Mouse (Mus musculus) intestine, postnatal 0 days (tissue): ENCODE data around the gene Cyp2t4. TPM values are rescaled to one million over a fixed set of nuclear protein-coding genes. Genes with fewer than 3 reads are reported as not detected.

Experiments used
- ATAC-seq: fragments of 200-750 bp; cut with Nextera tagmentation; 2 replicates; pipeline ENCODE4 v1.8.0; 2017; ENCODE audit warnings: mild to moderate bottlenecking, moderate TSS enrichment, moderate library complexity
- H3K27ac ChIP-seq: fragments of 300-500 bp; sonication (generic); 2 replicates; pipeline ENCODE4 v1.5.1; 2014; ENCODE audit warnings: mild to moderate bottlenecking, low read depth, low read length, moderate library complexity
- H3K27me3 ChIP-seq: fragments of 300-500 bp; sonication (generic); replicated peaks from 2 replicates; pipeline ENCODE4 v1.6.1; 2014; ENCODE audit warnings: low read length, mixed read lengths; ENCODE audit not compliant: control insufficient read depth, insufficient read depth
- H3K36me3 ChIP-seq: fragments of 300-500 bp; sonication (generic); 2 replicates; pipeline ENCODE4 v1.6.1; 2014; ENCODE audit warnings: mild to moderate bottlenecking, moderate library complexity; ENCODE audit not compliant: control insufficient read depth, insufficient read depth
- H3K4me1 ChIP-seq: fragments of 300-500 bp; sonication (generic); replicated peaks from 2 replicates; pipeline ENCODE4 v1.6.1; 2014; ENCODE audit warnings: antibody characterized with exemption, low read length, mixed read lengths; ENCODE audit not compliant: control insufficient read depth, insufficient read depth
- H3K4me2 ChIP-seq: fragments of 300-500 bp; sonication (generic); replicated peaks from 2 replicates; pipeline ENCODE4 v1.6.1; 2014; ENCODE audit warnings: low read depth, mild to moderate bottlenecking, moderate library complexity
- H3K4me3 ChIP-seq: fragments of 300-500 bp; sonication (generic); 2 replicates; pipeline ENCODE4 v1.5.1; 2014; ENCODE audit warnings: low read depth, low read length
- H3K9ac ChIP-seq: fragments of 300-500 bp; sonication (generic); 2 replicates; pipeline ENCODE4 v1.6.1; 2014; ENCODE audit warnings: mild to moderate bottlenecking, low read depth, low read length
- H3K9me3 ChIP-seq: fragments of 300-500 bp; sonication (generic); 2 replicates; pipeline ENCODE4 v1.6.1; 2016; ENCODE audit warnings: mixed run types; ENCODE audit not compliant: control insufficient read depth
- CTCF ChIP-seq: sonication (generic); IDR thresholded peaks from 2 replicates; pipeline ENCODE4 v1.5.1; 2016; ENCODE audit warnings: low read depth, mild to moderate bottlenecking, control low read depth, antibody characterized with exemption, moderate library complexity
- WGBS: fragments of 180-500 bp; shearing (Covaris S2); extraction: QIAGEN DNeasy Blood & Tissue Kit; methylation state at CpG from one replicate; pipeline ENCODE4 v1.1.7; 2014; 5-methylcytosine and 5-hydroxymethylcytosine counted together
- polyA plus RNA-seq: library from polyadenylated mRNA; unstranded; fragments of >200 nt; fragmentation: Nextera tagmentation; extraction: Ambion mirVana; gene quantifications from 2 replicates; pipeline ENCODE4 v1.2.1, GENCODE M21; 2015

The Cyp2t4 gene
- polyA plus RNA-seq, 1 experiment from 2014 or later, result not detected

DNA sequence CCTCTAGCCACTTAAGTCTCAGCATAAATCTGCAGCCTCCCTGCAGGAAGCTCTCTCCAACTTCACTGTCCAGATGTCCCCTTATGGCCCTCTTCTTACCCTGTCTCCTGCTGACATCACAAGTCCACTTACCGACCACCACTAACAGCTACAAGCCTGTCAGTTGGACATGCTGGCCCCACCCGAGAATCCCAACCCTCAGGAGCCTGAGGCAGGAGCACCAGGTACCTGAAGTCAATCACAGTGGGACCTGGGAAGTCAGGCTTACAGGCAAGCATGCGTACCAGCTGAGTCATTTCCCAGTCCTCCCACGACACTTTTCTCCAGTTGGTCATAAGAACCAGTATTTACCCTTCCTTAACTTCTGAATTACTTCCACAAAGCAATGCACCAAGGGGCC lies 40.2 kb downstream of the Cyp2t4 start:
- no peaks in the 10 kb centered on the region for H3K9me3 ChIP-seq
- no peak overlapping the region for H3K9ac ChIP-seq
- no peak for ATAC-seq
- no peaks in the 10 kb centered on the region for H3K27me3 ChIP-seq
- H3K4me2 ChIP-seq, result no peak overlapping the region
- peaks cover 4% of the 10 kb centered on the region; the same call in 1 of the 2 replicates for H3K4me1 ChIP-seq
- no peak overlapping the region for H3K4me3 ChIP-seq
- WGBS, result 65% methylated on average over 4 of the region's 4 CpGs
- TF ChIP-seq CTCF, result no peak
- H3K36me3 ChIP-seq, result peaks cover 49% of the 10 kb centered on the region
- H3K27ac ChIP-seq, result no peak overlapping the region; the same call in 1 of the 2 replicates

DNA sequence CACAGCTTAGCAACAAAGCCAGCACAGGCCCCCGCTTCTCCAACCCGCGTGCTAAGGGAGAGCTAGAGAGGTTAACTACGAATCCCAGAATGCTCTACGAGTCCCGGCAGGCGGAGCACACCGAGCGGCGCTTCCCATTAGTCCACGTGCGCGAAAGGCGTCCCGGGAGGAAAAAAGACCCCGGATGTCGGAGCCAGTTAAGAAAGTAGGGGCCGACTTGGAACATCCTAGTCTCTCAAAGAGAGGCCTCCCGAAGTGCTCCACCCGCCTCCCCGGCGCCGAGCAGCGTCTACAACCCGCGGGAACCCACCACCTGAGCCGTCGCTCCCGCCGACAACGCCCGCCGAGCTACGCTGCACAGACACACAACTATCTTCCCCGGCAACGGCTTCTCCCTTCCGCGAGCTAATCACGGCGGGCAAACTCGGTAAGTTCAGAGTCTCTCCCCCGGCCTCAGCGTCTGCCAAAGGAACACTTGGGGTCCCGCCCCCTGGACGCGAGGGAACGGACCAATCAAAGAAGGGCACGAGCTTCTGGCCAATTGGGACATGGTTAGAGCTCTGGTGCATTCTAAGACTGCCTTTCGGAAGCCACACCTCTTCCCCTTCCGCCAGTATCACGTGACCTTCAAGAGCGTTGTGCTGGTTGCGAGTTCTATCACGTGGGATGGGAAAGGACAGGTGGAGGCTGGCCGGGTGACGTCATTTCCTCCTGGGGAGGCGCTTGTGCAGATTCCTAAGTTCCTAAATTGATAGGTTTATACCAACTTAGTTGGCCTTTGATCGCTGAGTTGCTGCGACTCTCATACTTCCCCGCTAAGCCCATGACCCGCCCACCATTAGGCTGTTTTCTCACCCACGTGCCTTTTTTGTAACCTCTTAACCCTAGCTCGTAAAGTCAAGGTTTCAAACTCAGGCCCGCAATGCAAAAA lies 42.4 kb downstream of the Cyp2t4 start, which contains the start of the genes BC024978 and Snrpa:
Gene BC024978 (plus strand): TSS at position 101 of the 931 bp plus-strand sequence.
Gene Snrpa (minus strand): TSS at position 591 of the 931 bp plus-strand sequence.
- Histone ChIP-seq H3K9me3 (no peaks in the 10 kb centered on the region), H3K4me2 (peak within 1 kb of the TSS; percentile 74), H3K27ac (peak within 1 kb of the TSS; percentile 100), H3K9ac (peak within 1 kb of the TSS; percentile 85), H3K36me3 (peaks cover 29% of the 10 kb centered on the region), H3K4me1 (peaks cover 4% of the 10 kb centered on the region; the same call in 1 of the 2 replicates), H3K27me3 (no peaks in the 10 kb centered on the region), H3K4me3 (peak within 1 kb of the TSS; percentile 85)
- WGBS, result under 1% methylated on average over 64 of the region's 64 CpGs
- peak; percentile 99 for ATAC-seq
- TF ChIP-seq CTCF, result no peak

DNA sequence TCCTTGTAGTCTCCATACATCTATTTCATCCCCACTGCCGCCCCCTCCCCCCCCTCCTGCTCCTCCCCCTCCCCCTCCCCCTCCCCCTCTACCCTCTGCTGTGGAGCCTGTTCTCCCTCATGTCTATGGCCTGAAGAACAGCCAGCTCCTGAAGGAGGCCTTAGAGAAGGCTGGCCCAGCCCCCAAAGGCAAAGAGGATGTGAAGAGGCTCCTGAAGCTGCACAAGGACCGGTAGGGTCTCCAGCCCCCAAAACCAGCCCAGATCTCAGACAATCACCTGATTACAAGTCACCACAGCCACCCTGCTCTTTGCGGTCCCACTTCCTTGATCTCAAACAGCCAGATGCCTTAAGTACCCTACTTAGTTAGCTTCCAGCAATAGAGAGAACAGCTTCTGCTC lies 43.6 kb downstream of the Cyp2t4 start:
- no peaks in the 10 kb centered on the region for H3K27me3 ChIP-seq
- H3K9me3 ChIP-seq, result no peaks in the 10 kb centered on the region
- H3K4me3 ChIP-seq, result no peak overlapping the region
- peaks cover 19% of the 10 kb centered on the region for H3K36me3 ChIP-seq
- no peak overlapping the region; the same call in 1 of the 2 replicates for H3K27ac ChIP-seq
- no peak overlapping the region for H3K4me2 ChIP-seq
- peaks cover 4% of the 10 kb centered on the region; the same call in 1 of the 2 replicates for H3K4me1 ChIP-seq
- no peak overlapping the region for H3K9ac ChIP-seq
- no peak for TF ChIP-seq CTCF
- ATAC-seq, result no peak
- 81% methylated on average over 3 of the region's 3 CpGs for WGBS

DNA sequence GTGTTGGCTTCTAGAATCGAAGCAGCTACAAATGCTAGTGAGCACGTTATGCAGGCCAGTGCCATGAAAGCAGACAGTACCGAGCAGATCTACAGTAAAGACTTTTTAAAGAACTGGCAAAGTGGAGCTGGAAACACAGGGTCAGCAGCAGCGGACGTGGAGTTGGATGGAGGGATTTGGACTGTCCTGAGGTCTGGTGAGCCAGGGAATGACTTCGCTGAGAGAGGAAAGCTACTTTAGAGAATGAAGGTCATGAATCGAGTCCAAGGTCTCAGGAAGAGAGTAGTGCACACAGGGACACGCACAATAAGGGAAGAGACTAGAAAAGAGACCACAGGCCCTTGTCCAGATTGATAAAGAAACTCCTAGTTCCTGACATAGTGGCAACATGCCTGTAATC lies 44.1 kb downstream of the Cyp2t4 start:
- H3K27ac ChIP-seq, result no peak overlapping the region
- peaks cover 9% of the 10 kb centered on the region; the same call in 1 of the 2 replicates for H3K4me1 ChIP-seq
- TF ChIP-seq CTCF, result no peak
- ATAC-seq, result no peak
- peaks cover 14% of the 10 kb centered on the region for H3K36me3 ChIP-seq
- H3K4me3 ChIP-seq, result no peak overlapping the region
- no peak overlapping the region for H3K4me2 ChIP-seq
- H3K9ac ChIP-seq, result no peak overlapping the region
- H3K9me3 ChIP-seq, result no peaks in the 10 kb centered on the region
- 91% methylated on average over 8 of the region's 8 CpGs for WGBS
- no peaks in the 10 kb centered on the region for H3K27me3 ChIP-seq

DNA sequence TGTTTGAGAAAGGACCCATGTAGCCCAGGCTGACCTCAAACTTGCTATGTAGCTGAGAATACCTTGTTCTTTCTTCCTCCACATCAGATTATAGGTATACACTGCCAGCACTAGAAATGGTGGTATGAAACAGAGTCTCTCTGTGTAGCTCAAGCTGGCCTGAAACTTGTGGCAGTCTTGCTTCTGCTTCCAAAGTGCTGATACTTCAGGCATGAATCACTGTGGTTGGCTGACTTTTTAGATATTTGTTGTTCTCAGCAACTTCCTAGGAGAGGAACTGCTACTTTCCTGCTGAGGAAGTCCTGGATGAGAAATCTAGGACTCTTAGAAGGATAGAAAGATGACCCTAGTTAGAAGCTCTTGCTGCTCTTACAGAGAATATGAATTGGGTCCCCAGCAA lies 44.8 kb downstream of the Cyp2t4 start:
- Histone ChIP-seq H3K9ac (no peak overlapping the region), H3K27ac (no peak overlapping the region)

DNA sequence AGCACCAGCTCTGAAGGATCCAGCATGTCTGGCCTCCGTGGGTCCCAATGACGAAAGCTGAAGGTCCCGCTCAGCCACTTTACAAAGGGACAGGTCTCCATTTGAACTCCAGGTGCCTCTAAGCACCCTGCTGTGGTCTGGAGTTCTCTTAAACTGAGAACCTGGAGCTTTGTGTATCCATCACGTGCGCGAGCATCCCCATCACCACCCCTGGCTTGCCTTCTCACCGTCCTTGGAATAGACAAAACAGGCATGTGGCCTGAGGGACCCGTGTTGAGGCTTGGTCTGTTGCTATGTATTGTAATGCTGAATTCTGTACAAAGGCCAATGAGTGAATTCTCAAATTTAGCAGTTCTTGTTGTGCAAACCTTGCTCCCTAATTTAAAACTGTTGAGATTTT lies 45.3 kb downstream of the Cyp2t4 start:
- Histone ChIP-seq H3K4me2 (no peak overlapping the region), H3K27ac (no peak overlapping the region), H3K9ac (no peak overlapping the region), H3K27me3 (no peaks in the 10 kb centered on the region), H3K36me3 (peaks cover 4% of the 10 kb centered on the region), H3K9me3 (no peaks in the 10 kb centered on the region), H3K4me1 (peaks cover 9% of the 10 kb centered on the region; the same call in 1 of the 2 replicates), H3K4me3 (no peak overlapping the region)
- TF ChIP-seq CTCF, result no peak
- 85% methylated on average over 8 of the region's 8 CpGs for WGBS
- ATAC-seq, result no peak

More for the DNA sequence above, 44.8 kb downstream of the Cyp2t4 start:
- TF ChIP-seq CTCF, result no peak
- Histone ChIP-seq H3K4me1 (peaks cover 9% of the 10 kb centered on the region; the same call in 1 of the 2 replicates), H3K9me3 (no peaks in the 10 kb centered on the region), H3K4me3 (no peak overlapping the region), H3K27me3 (no peaks in the 10 kb centered on the region), H3K4me2 (no peak overlapping the region), H3K36me3 (peaks cover 9% of the 10 kb centered on the region)
- no peak for ATAC-seq
